Mouse (Mus musculus) forebrain, embryonic 14.5 days (tissue): Measurements from ENCODE around the gene Sh2d3c. TPM values are rescaled to one million over a fixed set of nuclear protein-coding genes. Genes with fewer than 3 reads are reported as not detected.

Experiments used
- ATAC-seq: fragments of 200-750 bp; cut with Nextera tagmentation; 2 replicates; pipeline ENCODE4 v1.8.0; 2017; ENCODE audit warnings: mild to moderate bottlenecking, moderate library complexity
- DNase-seq: peaks from one replicate; pipeline ENCODE4 v3.0.0-alpha.2; 2015; ENCODE audit warnings: low spot score
- H3K27ac ChIP-seq: fragments of 300-500 bp; sonication (generic); 2 replicates; pipeline ENCODE4 v1.5.1; 2014; ENCODE audit warnings: low read depth, mild to moderate bottlenecking, control low read depth, low read length, moderate library complexity
- H3K27me3 ChIP-seq: fragments of 300-500 bp; sonication (generic); replicated peaks from 2 replicates; pipeline ENCODE4 v1.6.1; 2014; ENCODE audit warnings: low read length, control low read depth, mixed read lengths; ENCODE audit not compliant: control insufficient read depth, insufficient read depth
- H3K36me3 ChIP-seq: fragments of 300-500 bp; sonication (generic); 2 replicates; pipeline ENCODE4 v1.6.1; 2014; ENCODE audit warnings: low read length, control low read depth; ENCODE audit not compliant: control insufficient read depth, insufficient read depth
- H3K4me1 ChIP-seq: fragments of 300-500 bp; sonication (generic); 2 replicates; pipeline ENCODE4 v1.6.1; 2014; ENCODE audit warnings: antibody characterized with exemption, low read length, control low read depth; ENCODE audit not compliant: control insufficient read depth, insufficient read depth
- H3K4me2 ChIP-seq: fragments of 300-500 bp; sonication (generic); 2 replicates; pipeline ENCODE4 v1.6.1; 2014; ENCODE audit warnings: mild to moderate bottlenecking, control low read depth, low read length
- H3K4me3 ChIP-seq: fragments of 300-500 bp; sonication (generic); 2 replicates; pipeline ENCODE4 v1.5.1; 2014; ENCODE audit warnings: low read depth, low read length, control low read depth
- H3K9ac ChIP-seq: fragments of 300-500 bp; sonication (generic); 2 replicates; pipeline ENCODE4 v1.6.1; 2014; ENCODE audit warnings: mild to moderate bottlenecking, low read length, control low read depth, moderate library complexity
- H3K9me3 ChIP-seq: fragments of 300-500 bp; sonication (generic); replicated peaks from 2 replicates; pipeline ENCODE4 v1.6.1; 2016; ENCODE audit warnings: low read length, control low read depth, mixed read lengths; ENCODE audit not compliant: control insufficient read depth
- WGBS: fragments of 180-500 bp; shearing (Covaris S2); extraction: QIAGEN DNeasy Blood & Tissue Kit; methylation state at CpG from one replicate; pipeline ENCODE4 v1.1.7; 2014; 5-methylcytosine and 5-hydroxymethylcytosine counted together
- polyA plus RNA-seq: library from polyadenylated mRNA; unstranded; fragments of >200 nt; fragmentation: Nextera tagmentation; extraction: Ambion mirVana; gene quantifications from 2 replicates; pipeline ENCODE4 v1.2.1, GENCODE M21; 2014

Sh2d3c gene
- polyA plus RNA-seq, 1 experiment from 2014 or later = 25.8 TPM

DNA sequence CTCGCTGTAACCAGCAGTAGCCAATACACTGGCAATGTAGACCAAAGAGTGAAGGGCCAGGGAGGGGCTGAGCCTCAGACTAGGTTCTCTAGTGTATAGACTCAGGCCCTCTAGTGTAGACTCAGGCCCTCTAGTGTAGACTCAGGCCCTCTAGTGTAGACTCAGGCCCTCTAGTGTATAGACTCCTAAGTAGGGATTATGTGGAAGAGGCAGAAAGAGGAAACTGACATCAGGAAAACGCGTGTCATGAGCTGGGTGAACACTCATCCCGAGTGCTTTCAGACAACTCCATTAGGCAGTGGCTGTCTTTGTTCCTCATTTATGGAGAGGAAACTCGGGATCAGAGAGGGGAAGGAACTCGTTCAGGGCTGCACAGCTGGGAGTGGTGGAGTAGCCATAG lies 16.2 kb downstream of the Sh2d3c start:
- no peak overlapping the region for H3K27ac ChIP-seq
- H3K9ac ChIP-seq = no peak overlapping the region
- H3K36me3 ChIP-seq = no peaks in the 10 kb centered on the region
- H3K4me3 ChIP-seq = no peak overlapping the region
- no peak for DNase-seq
- no peaks in the 10 kb centered on the region for H3K27me3 ChIP-seq
- H3K9me3 ChIP-seq = no peaks in the 10 kb centered on the region
- 49% methylated on average over 6 of the region's 6 CpGs for WGBS
- H3K4me2 ChIP-seq = no peak overlapping the region
- no peaks in the 10 kb centered on the region for H3K4me1 ChIP-seq
- ATAC-seq = no peak

DNA sequence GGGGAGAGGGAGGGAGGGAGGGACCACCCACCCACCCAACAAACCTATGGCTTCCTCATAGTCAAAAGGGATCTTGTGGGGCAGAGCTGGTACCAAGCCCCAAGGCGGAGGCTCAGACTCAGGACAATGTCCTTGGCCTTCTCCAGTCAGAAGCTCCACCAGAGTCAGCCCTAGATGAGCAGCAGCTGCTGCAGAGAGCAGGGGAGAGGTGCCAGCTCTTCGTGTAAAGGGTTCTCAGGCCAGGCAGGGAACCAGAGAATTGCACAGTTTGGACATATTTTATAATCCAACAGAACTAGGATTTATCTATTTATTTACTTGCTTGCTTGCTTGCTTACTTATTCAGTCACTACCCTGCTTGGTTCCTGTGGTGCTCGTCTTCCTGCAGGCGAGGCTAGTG lies 18.5 kb downstream of the Sh2d3c start:
- ATAC-seq (no peak), DNase-seq (no peak)
- Histone ChIP-seq H3K9me3 (no peaks in the 10 kb centered on the region), H3K4me2 (no peak overlapping the region), H3K27me3 (no peaks in the 10 kb centered on the region), H3K4me3 (no peak overlapping the region), H3K36me3 (no peaks in the 10 kb centered on the region), H3K27ac (no peak overlapping the region; the same call in 1 of the 2 replicates), H3K9ac (no peak overlapping the region), H3K4me1 (no peaks in the 10 kb centered on the region)
- WGBS = 74% methylated on average over 4 of the region's 4 CpGs

DNA sequence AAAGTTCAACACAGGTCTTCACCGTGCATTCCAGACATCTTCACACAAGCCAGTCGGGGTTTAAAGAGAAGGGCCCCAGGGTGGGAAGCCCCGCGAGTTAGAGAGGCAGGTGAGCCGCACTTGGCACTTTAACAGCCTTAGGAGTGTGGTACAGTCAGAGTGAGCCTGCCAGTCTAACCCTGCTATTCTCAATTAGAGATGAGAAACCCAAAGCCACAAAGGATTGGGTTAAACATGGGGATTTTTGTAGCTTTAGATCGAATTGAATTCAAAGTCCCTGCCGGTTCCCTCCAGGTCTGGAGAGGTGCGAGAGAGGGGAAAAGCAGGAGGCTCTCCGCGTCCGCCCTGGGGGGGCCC lies 20.0 kb downstream of the Sh2d3c start, which contains the start of gene 6330409D20Rik:
6330409D20Rik (minus strand) TSS at position 101 of the 357 bp plus-strand sequence.
- no peaks in the 10 kb centered on the region for H3K4me1 ChIP-seq
- DNase-seq = no peak
- peak; percentile 1; the same call in 1 of the 2 replicates for ATAC-seq
- H3K9ac ChIP-seq = peak within 1 kb of the TSS; percentile 84
- H3K27ac ChIP-seq = peak within 1 kb of the TSS; percentile 80
- no peaks in the 10 kb centered on the region for H3K27me3 ChIP-seq
- H3K36me3 ChIP-seq = peaks cover 13% of the 10 kb centered on the region
- peak within 1 kb of the TSS; percentile 79 for H3K4me3 ChIP-seq
- no peaks in the 10 kb centered on the region for H3K9me3 ChIP-seq
- H3K4me2 ChIP-seq = peak within 1 kb of the TSS; percentile 97
- 6% methylated on average over 11 of the region's 11 CpGs for WGBS

- peaks cover 19% of the 10 kb centered on the region for H3K36me3 ChIP-seq
- H3K9ac ChIP-seq = peak overlapping the region; percentile 84
- peak; percentile 82 for DNase-seq
- WGBS = 2% methylated on average over 45 of the region's 58 CpGs
- H3K4me2 ChIP-seq = peak overlapping the region; percentile 97
- peak overlapping the region; percentile 80 for H3K27ac ChIP-seq
- no peaks in the 10 kb centered on the region for H3K27me3 ChIP-seq
- no peaks in the 10 kb centered on the region for H3K9me3 ChIP-seq
- H3K4me3 ChIP-seq = peak overlapping the region; percentile 79
- ATAC-seq = peak; percentile 69
- H3K4me1 ChIP-seq = no peaks in the 10 kb centered on the region
These were observed 20.7 kb downstream of the Sh2d3c start for GRCm38 (mm10) chr2:32741273-32742172.

DNA sequence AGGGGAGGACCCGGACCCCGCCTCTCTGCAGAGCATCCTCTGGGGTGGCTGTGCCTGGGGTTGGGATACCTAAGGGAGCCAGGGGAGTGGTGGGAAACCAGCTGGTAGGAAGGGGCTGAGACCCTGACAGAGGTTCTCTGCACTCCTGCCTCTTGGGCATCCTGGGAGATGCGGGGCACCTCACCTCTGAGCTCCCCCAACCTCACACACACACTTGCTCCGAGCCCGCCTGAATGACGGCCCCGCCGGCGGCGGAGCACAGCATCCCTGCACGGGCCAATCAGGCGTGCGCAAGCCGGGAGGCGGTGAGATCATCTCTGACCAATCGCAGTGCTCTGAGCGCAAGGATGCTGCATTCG lies 21.3 kb downstream of the Sh2d3c start:
- H3K9ac ChIP-seq = peak overlapping the region; percentile 84
- no peaks in the 10 kb centered on the region for H3K4me1 ChIP-seq
- H3K36me3 ChIP-seq = peaks cover 24% of the 10 kb centered on the region
- ATAC-seq (peak; percentile 94), DNase-seq (peak; percentile 94)
- peak overlapping the region; percentile 97 for H3K4me2 ChIP-seq
- H3K27me3 ChIP-seq = no peaks in the 10 kb centered on the region
- 0% methylated on average over 18 of the region's 18 CpGs for WGBS
- no peaks in the 10 kb centered on the region for H3K9me3 ChIP-seq
- H3K4me3 ChIP-seq = peak overlapping the region; percentile 79
- H3K27ac ChIP-seq = peak overlapping the region; percentile 80

GRCm38 (mm10) chr2:32744272-32744982 lies 23.6 kb downstream of the Sh2d3c start:
- no peak overlapping the region for H3K4me2 ChIP-seq
- DNase-seq (no peak), ATAC-seq (no peak)
- H3K36me3 ChIP-seq = peaks cover 43% of the 10 kb centered on the region
- H3K9me3 ChIP-seq = no peaks in the 10 kb centered on the region
- no peak overlapping the region for H3K9ac ChIP-seq
- WGBS = 72% methylated on average over 15 of the region's 15 CpGs
- H3K4me1 ChIP-seq = no peaks in the 10 kb centered on the region
- no peak overlapping the region for H3K4me3 ChIP-seq
- H3K27ac ChIP-seq = no peak overlapping the region
- H3K27me3 ChIP-seq = no peaks in the 10 kb centered on the region

DNA sequence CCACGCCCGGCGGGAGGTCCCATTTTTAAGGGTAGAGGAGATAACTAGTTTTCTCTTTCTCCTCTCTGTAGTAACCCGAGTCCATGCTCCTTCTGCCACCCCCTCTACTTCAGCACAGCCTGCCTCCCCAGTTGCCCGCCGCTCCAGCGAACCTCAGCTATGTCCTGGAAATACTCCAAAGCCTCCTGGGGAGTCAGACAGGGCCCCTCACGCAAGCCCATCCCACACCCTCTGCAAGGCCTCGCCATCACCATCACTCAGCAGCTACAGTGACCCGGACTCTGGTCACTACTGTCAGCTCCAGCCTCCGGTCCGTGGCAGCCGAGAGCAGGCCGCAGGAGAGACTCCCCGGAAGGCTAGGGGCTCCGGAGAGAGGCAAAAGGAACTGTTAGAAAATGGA lies 28.2 kb downstream of the Sh2d3c start:
- ATAC-seq (no peak), DNase-seq (no peak)
- Histone ChIP-seq H3K4me3 (no peak overlapping the region), H3K9me3 (no peaks in the 10 kb centered on the region), H3K36me3 (peaks cover 72% of the 10 kb centered on the region), H3K9ac (no peak overlapping the region), H3K27ac (no peak overlapping the region), H3K4me1 (0 out of 2 replicates have a peak, but pooled peaks cover 12% of the 10 kb centered on the region), H3K27me3 (no peaks in the 10 kb centered on the region), H3K4me2 (no peak overlapping the region)
- WGBS = 87% methylated on average over 16 of the region's 16 CpGs

GRCm38 (mm10) chr2:32750199-32750598 lies 29.3 kb downstream of the Sh2d3c start:
- no peaks in the 10 kb centered on the region for H3K9me3 ChIP-seq
- 0 out of 2 replicates have a peak, but pooled peaks cover 12% of the 10 kb centered on the region for H3K4me1 ChIP-seq
- H3K27ac ChIP-seq = no peak overlapping the region
- no peak overlapping the region for H3K4me2 ChIP-seq
- 78% methylated on average over 7 of the region's 7 CpGs for WGBS
- H3K36me3 ChIP-seq = peaks cover 77% of the 10 kb centered on the region
- H3K9ac ChIP-seq = no peak overlapping the region
- H3K4me3 ChIP-seq = no peak overlapping the region
- ATAC-seq (no peak), DNase-seq (no peak)
- no peaks in the 10 kb centered on the region for H3K27me3 ChIP-seq
